10 mouse cellular contexts compared by ENCODE assay signal in genomic region chr3:101597317-101598096, GRCm38 (mm10). TPM values are rescaled to one million over a fixed set of nuclear protein-coding genes. Genes with fewer than 3 reads are reported as not detected.
DNase-seq lines count a peak whose midpoint lies in the region; ATAC-seq and TF ChIP-seq lines count a peak whose summit lies in the region.
"Had no signal": no experiment of that assay in that cellular context is flagged by ENCODE, and none has a peak within 500 bp of the region (broad histone marks: within the 10 kb centered on the region; RNA-seq: fewer than 3 reads in every experiment).

No protein-coding gene starts in this region.

- H3K27me3 ChIP-seq in liver, adult 2 months (ENCODE audit: control insufficient read depth, insufficient read depth, low read length): no peaks in the 10 kb centered on the region
- no peaks in the 10 kb centered on the region for H3K27me3 ChIP-seq in liver, embryonic 12.5 days (replicated peaks)
- H3K27me3 ChIP-seq in forebrain, embryonic 11.5 days (ENCODE audit: control insufficient read depth, insufficient read depth, low read length): no peaks in the 10 kb centered on the region
- H3K27me3 ChIP-seq: megakaryocyte, embryonic 14.5 days had no signal

- 62% methylated on average over 10 of the region's 10 CpGs for WGBS in liver, adult 2 months
- WGBS in liver, embryonic 12.5 days (ENCODE audit: insufficient replicate concordance): 42% methylated on average over 10 of the region's 10 CpGs
- WGBS in forebrain, embryonic 11.5 days: 31% methylated on average over 10 of the region's 10 CpGs

- H3K4me3 ChIP-seq in liver, adult 2 months (ENCODE audit: insufficient read depth, low read depth, low read length): no peak overlapping the region
- H3K4me3 ChIP-seq in liver, embryonic 12.5 days: no peak overlapping the region
- no peak overlapping the region for H3K4me3 ChIP-seq in forebrain, embryonic 11.5 days (ENCODE audit: low read depth, low read length)
- H3K4me3 ChIP-seq: megakaryocyte, embryonic 14.5 days had no signal

- H3K4me1 ChIP-seq in liver, adult 2 months (ENCODE audit: control insufficient read depth, insufficient read depth, low read length): peaks cover 31% of the 10 kb centered on the region
- H3K4me1 ChIP-seq in liver, embryonic 12.5 days: peaks cover 67% of the 10 kb centered on the region
- H3K4me1 ChIP-seq in forebrain, embryonic 11.5 days (replicated peaks; ENCODE audit: control insufficient read depth, insufficient read depth, low read length): peaks cover 28% of the 10 kb centered on the region

- ATAC-seq in liver, embryonic 12.5 days: no peak
- ATAC-seq in erythroid progenitor cell, adult 5-6 weeks (replicated peaks; ENCODE audit: low FRiP score, poor library complexity, severe bottlenecking): peak; percentile 43
- peak; percentile 73 for ATAC-seq in megakaryocyte-erythroid progenitor cell, adult 5-6 weeks (replicated peaks; ENCODE audit: low FRiP score, low TSS enrichment, poor library complexity, severe bottlenecking)
- no peak for ATAC-seq in forebrain, embryonic 11.5 days (replicated peaks; ENCODE audit: low FRiP score)
- ATAC-seq: activated CD4-positive, CD25-positive, alpha-beta regulatory T cell, adult 4 months had no signal

- peaks cover 30% of the 10 kb centered on the region for H3K36me3 ChIP-seq in liver, adult 2 months (ENCODE audit: control insufficient read depth, insufficient read depth, low read length)
- peaks cover 38% of the 10 kb centered on the region for H3K36me3 ChIP-seq in liver, embryonic 12.5 days
- H3K36me3 ChIP-seq in forebrain, embryonic 11.5 days (ENCODE audit: control insufficient read depth, insufficient read depth, low read length): no peaks in the 10 kb centered on the region

- peaks cover 15% of the 10 kb centered on the region; the same call in 1 of the 2 replicates for H3K79me2 ChIP-seq in liver, adult 2 months (ENCODE audit: control insufficient read depth, insufficient read depth, low read length)

- TF ChIP-seq POLR2A in liver, adult 2 months (IDR thresholded peaks at IDR 0.05; ENCODE audit: extremely low read depth, insufficient read depth, low read length): no peak

- peak; percentile 29 for DNase-seq in cerebellum, adult 9-10 months
- no peak for DNase-seq in cerebellum, postnatal 10 days
- peak; percentile 26 for DNase-seq in liver, adult 2 months (ENCODE audit: extremely low read depth, low read depth, low spot score)
- no peak for DNase-seq in forebrain, embryonic 11.5 days (ENCODE audit: low spot score)
- DNase-seq in retina, postnatal 1 day: no peak

- peak overlapping the region; percentile 56 for H3K27ac ChIP-seq in liver, adult 2 months (replicated peaks; ENCODE audit: insufficient read depth, low read depth, low read length)
- H3K27ac ChIP-seq in liver, embryonic 12.5 days: no peak overlapping the region
- no peak overlapping the region for H3K27ac ChIP-seq in forebrain, embryonic 11.5 days (ENCODE audit: low read depth, low read length)

- TF ChIP-seq CTCF in liver, adult 2 months (IDR thresholded peaks at IDR 0.05; ENCODE audit: low read depth, low read length): no peak

- no peak overlapping the region for H3K4me2 ChIP-seq in liver, embryonic 12.5 days
- H3K4me2 ChIP-seq in forebrain, embryonic 11.5 days (ENCODE audit: low read depth, low read length, severe bottlenecking): no peak overlapping the region

- H3K9me3 ChIP-seq in liver, embryonic 12.5 days (replicated peaks): no peaks in the 10 kb centered on the region
- no peaks in the 10 kb centered on the region for H3K9me3 ChIP-seq in forebrain, embryonic 11.5 days (ENCODE audit: control insufficient read depth, low read length)
- H3K9me3 ChIP-seq: megakaryocyte, embryonic 14.5 days had no signal

- H3K9ac ChIP-seq in liver, adult 2 months (ENCODE audit: low read depth, low read length): 0 out of 2 replicates have a peak overlapping the region, but pooled peaks have one; percentile 8
- H3K9ac ChIP-seq in liver, embryonic 12.5 days: no peak overlapping the region
- no peak overlapping the region for H3K9ac ChIP-seq in forebrain, embryonic 11.5 days (ENCODE audit: low read length)

RNA-seq across cellular contexts. Expression of gene Atp1a1, which starts 7.0 kb away (rescaled TPM):
- total RNA-seq in liver, adult 2 months (2014; rRNA removed): 163 and 184 TPM in 2 replicates
- polyA plus RNA-seq in liver, adult 2 months (2012; rRNA removed): 159 and 183 TPM in 2 replicates
- polyA plus RNA-seq in liver, embryonic 12.5 days (2016; fragmentation: Nextera tagmentation; extraction: Ambion mirVana): 54.1 and 55.2 TPM in 2 replicates
- 54.1 and 59.9 TPM in 2 replicates for total RNA-seq in erythroid progenitor cell, adult 5-6 weeks (2015; ENCODE audit: low replicate concordance)
- total RNA-seq in erythroid progenitor cell, adult 5-6 weeks (2017; ENCODE audit: low replicate concordance): 55.7 and 67.4 TPM in 2 replicates
- 105 TPM in 2 replicates for total RNA-seq in megakaryocyte-erythroid progenitor cell, adult 5-6 weeks (2014; fragmentation: Nextera tagmentation)
- total RNA-seq in megakaryocyte-erythroid progenitor cell, adult 5-6 weeks (2017): 120 and 168 TPM in 2 replicates
- 121 and 122 TPM in 2 replicates for polyA plus RNA-seq in forebrain, embryonic 11.5 days (2014; fragmentation: Nextera tagmentation; extraction: Ambion mirVana)

Comparison
In these comparisons a context has a peak if more than half of its experiments do, and no peak if none do; other contexts are left out.
1. DNase-seq: peak in cerebellum, adult 9-10 months (single experiment) and liver, adult 2 months (single experiment); none in cerebellum, postnatal 10 days (0 of 2), forebrain, embryonic 11.5 days (single experiment) and retina, postnatal 1 day (single experiment).
2. ATAC-seq: peak in erythroid progenitor cell, adult 5-6 weeks (single experiment) and megakaryocyte-erythroid progenitor cell, adult 5-6 weeks (single experiment); none in liver, embryonic 12.5 days (single experiment) and forebrain, embryonic 11.5 days (single experiment).